7 mouse cellular contexts compared by ENCODE assay signal in genomic region chr11:63923386-63923785, GRCm38 (mm10). TPM values are rescaled to one million over a fixed set of nuclear protein-coding genes. Genes with fewer than 3 reads are reported as not detected.
DNase-seq lines count a peak whose midpoint lies in the region; ATAC-seq and TF ChIP-seq lines count a peak whose summit lies in the region.

No protein-coding gene starts in this region.

- intact Hi-C loops in heart, postnatal 36 days (cut with DNase I), result loop anchor here (5.0 kb wide), 2 partner anchors 154 to 974 kb away; partner anchors contain the start of gene Cox10

- peaks cover 23% of the 10 kb centered on the region for H3K27me3 ChIP-seq in ES-Bruce4 (ENCODE audit: control insufficient read depth, insufficient read depth, low read length, poor library complexity, severe bottlenecking)
- peaks cover 87% of the 10 kb centered on the region for H3K27me3 ChIP-seq in liver, embryonic 12.5 days (replicated peaks)

- DNase-seq in ZHBTc4 (ENCODE audit: low read depth, low spot score), result peak; percentile 31
- peak; percentile 28 to 37 for DNase-seq in heart, postnatal 36 days
- peak; percentile 64 for DNase-seq in neural tube, embryonic 10.5 days (ENCODE audit: extremely low spot score, low spot score)
- no peak for DNase-seq in cerebellum, postnatal 36 days
- DNase-seq in layer of hippocampus, postnatal 25 days (ENCODE audit: extremely low spot score in 1 of 2, low spot score in 1 of 2), result no peak

- H3K4me2 ChIP-seq in liver, embryonic 12.5 days, result peak overlapping the region; percentile 58

- no peak overlapping the region for H3K27ac ChIP-seq in ES-Bruce4 (ENCODE audit: insufficient read depth, low read length)
- H3K27ac ChIP-seq in liver, embryonic 12.5 days, result 0 out of 2 replicates have a peak overlapping the region, but pooled peaks have one; percentile 25

- H3K9me3 ChIP-seq in ES-Bruce4 (replicated peaks; ENCODE audit: control insufficient read depth, insufficient read depth, low read length, poor library complexity, severe bottlenecking), result no peaks in the 10 kb centered on the region
- H3K9me3 ChIP-seq in liver, embryonic 12.5 days (replicated peaks), result no peaks in the 10 kb centered on the region

- H3K36me3 ChIP-seq in ES-Bruce4 (ENCODE audit: control insufficient read depth, insufficient read depth, low read length, poor library complexity, severe bottlenecking), result no peaks in the 10 kb centered on the region
- H3K36me3 ChIP-seq in liver, embryonic 12.5 days, result no peaks in the 10 kb centered on the region

- WGBS in liver, embryonic 12.5 days (ENCODE audit: insufficient replicate concordance), result under 1% methylated on average over 29 of the region's 29 CpGs

- H3K9ac ChIP-seq in ES-Bruce4 (ENCODE audit: low read depth, poor library complexity, severe bottlenecking), result peak overlapping the region; percentile 37
- H3K9ac ChIP-seq in liver, embryonic 12.5 days, result no peak overlapping the region

- TF ChIP-seq POLR2A in ES-Bruce4 (IDR thresholded peaks at IDR 0.05; ENCODE audit: insufficient read depth, low read length), result no peak

- H3K4me3 ChIP-seq in ES-Bruce4 (ENCODE audit: low read depth, low read length), result peak overlapping the region; percentile 24
- peak overlapping the region; percentile 39 for H3K4me3 ChIP-seq in liver, embryonic 12.5 days

- no peak for TF ChIP-seq CTCF in ES-Bruce4 (IDR thresholded peaks at IDR 0.05; ENCODE audit: low read depth, low read length)

- peaks cover 4% of the 10 kb centered on the region for H3K4me1 ChIP-seq in ES-Bruce4 (ENCODE audit: control insufficient read depth, insufficient read depth, low read length)
- H3K4me1 ChIP-seq in liver, embryonic 12.5 days, result peaks cover 20% of the 10 kb centered on the region

- ATAC-seq in liver, embryonic 12.5 days, result no peak

- no peak for TF ChIP-seq EP300 in ES-Bruce4 (IDR thresholded peaks at IDR 0.05; ENCODE audit: insufficient read depth, low read depth, low read length)

RNA-seq across cellular contexts. Expression of gene Hs3st3b1, which starts 1.3 kb away (rescaled TPM):
- polyA plus RNA-seq in ES-Bruce4 (2011; ENCODE audit: insufficient read depth, insufficient read length, low read depth, missing spikeins), result 8.4 and 9.6 TPM in 2 replicates
- 1 to 10 TPM in 1 of 2 experiments, under 1 TPM in 1; 0.89 to 1.1 TPM for total RNA-seq in heart, postnatal 36 days (2021)
- 23.7 and 25.0 TPM in 2 replicates for polyA plus RNA-seq in liver, embryonic 12.5 days (2016; fragmentation: Nextera tagmentation; extraction: Ambion mirVana)
- total RNA-seq in layer of hippocampus, postnatal 25 days (2021), result under 1 TPM; 0.47 to 0.49 TPM

Comparison
In these comparisons a context has a peak if more than half of its experiments do, and no peak if none do; other contexts are left out.
1. DNase-seq: peak in ZHBTc4 (single experiment), heart, postnatal 36 days (2 of 2) and neural tube, embryonic 10.5 days (single experiment); none in cerebellum, postnatal 36 days (0 of 2) and layer of hippocampus, postnatal 25 days (0 of 2).